12 mouse cellular contexts compared by ENCODE assay signal in the genomic region with DNA sequence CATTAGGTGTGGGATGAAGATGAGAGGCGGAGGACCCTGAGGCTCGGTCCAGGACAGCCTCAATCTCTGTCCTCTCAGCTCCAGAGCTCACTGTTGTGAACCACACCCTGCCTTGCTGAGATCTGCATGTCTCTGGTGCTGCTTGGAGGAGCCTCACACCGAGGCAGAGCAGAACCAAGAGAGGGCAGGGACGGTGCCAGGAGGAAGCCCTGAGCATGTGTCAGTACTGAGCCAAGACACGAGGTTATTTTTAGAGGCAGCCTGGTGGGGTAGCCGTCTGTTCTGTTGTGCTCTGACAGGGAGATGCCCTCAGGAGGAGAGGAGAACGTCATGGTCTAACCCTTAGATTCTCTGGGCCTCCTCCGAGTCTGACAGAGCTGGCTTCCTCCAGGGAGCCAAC. TPM values are rescaled to one million over a fixed set of nuclear protein-coding genes. Genes with fewer than 3 reads are reported as not detected.
DNase-seq lines count a peak whose midpoint lies in the region; ATAC-seq and TF ChIP-seq lines count a peak whose summit lies in the region.
"Had no signal": no experiment of that assay in that cellular context is flagged by ENCODE, and none has a peak within 500 bp of the region (broad histone marks: within the 10 kb centered on the region; RNA-seq: fewer than 3 reads in every experiment).

No protein-coding gene starts in this region.

- H3K4me1 ChIP-seq in embryonic facial prominence, embryonic 15.5 days = peaks cover 24% of the 10 kb centered on the region
- H3K4me1 ChIP-seq in embryonic facial prominence, embryonic 10.5 days = peaks cover 46% of the 10 kb centered on the region
- peaks cover 41% of the 10 kb centered on the region for H3K4me1 ChIP-seq in cerebellum, adult 2 months (ENCODE audit: control insufficient read depth, insufficient read depth, low read length)
- H3K4me1 ChIP-seq in forebrain, embryonic 13.5 days = peaks cover 46% of the 10 kb centered on the region

- peaks cover 9% of the 10 kb centered on the region for H3K27me3 ChIP-seq in embryonic facial prominence, embryonic 15.5 days
- peaks cover 80% of the 10 kb centered on the region for H3K27me3 ChIP-seq in embryonic facial prominence, embryonic 10.5 days (replicated peaks; ENCODE audit: low read depth, poor library complexity, severe bottlenecking)
- no peaks in the 10 kb centered on the region for H3K27me3 ChIP-seq in cerebellum, adult 2 months (ENCODE audit: control insufficient read depth, insufficient read depth, low read length)
- H3K27me3 ChIP-seq in forebrain, embryonic 13.5 days = peaks cover 20% of the 10 kb centered on the region
- H3K27me3 ChIP-seq: Patski had no signal

- H3K4me2 ChIP-seq in embryonic facial prominence, embryonic 15.5 days (replicated peaks) = no peak overlapping the region
- no peak overlapping the region for H3K4me2 ChIP-seq in forebrain, embryonic 13.5 days
- H3K4me2 ChIP-seq: embryonic facial prominence, embryonic 13.5 days; liver, embryonic 15.5 days had no signal

- no peak for TF ChIP-seq CTCF in cerebellum, adult 2 months (IDR thresholded peaks at IDR 0.05; ENCODE audit: borderline replicate concordance, insufficient read depth, low read depth, low read length)

- peak; percentile 28; the same call in 1 of the 2 replicates for TF ChIP-seq POLR2A in cerebellum, adult 2 months (IDR thresholded peaks at IDR 0.05; ENCODE audit: borderline replicate concordance, insufficient read depth, low read length)

- no peak for DNase-seq in embryonic facial prominence, embryonic 10.5 days (ENCODE audit: low spot score)
- DNase-seq in left cerebral cortex, postnatal 4 days = peak; percentile 50
- no peak for DNase-seq in left cerebral cortex, postnatal 10 days (ENCODE audit: extremely low spot score in 1 of 2, low spot score in 2 of 2)
- DNase-seq in cerebellum, adult 2 months = peak; percentile 90 to 97
- no peak for DNase-seq in kidney, adult 8-10 months

- H3K4me3 ChIP-seq in embryonic facial prominence, embryonic 15.5 days (replicated peaks) = no peak overlapping the region
- no peak overlapping the region for H3K4me3 ChIP-seq in embryonic facial prominence, embryonic 10.5 days
- H3K4me3 ChIP-seq in cerebellum, adult 2 months (replicated peaks; ENCODE audit: insufficient read depth, low read depth, low read length) = no peak overlapping the region
- no peak overlapping the region for H3K4me3 ChIP-seq in forebrain, embryonic 13.5 days
- H3K4me3 ChIP-seq: embryonic facial prominence, embryonic 13.5 days; left cerebral cortex, adult 2 months; liver, embryonic 15.5 days had no signal

- no peaks in the 10 kb centered on the region for H3K36me3 ChIP-seq in embryonic facial prominence, embryonic 15.5 days
- no peaks in the 10 kb centered on the region for H3K36me3 ChIP-seq in embryonic facial prominence, embryonic 10.5 days (replicated peaks)
- no peaks in the 10 kb centered on the region for H3K36me3 ChIP-seq in forebrain, embryonic 13.5 days (ENCODE audit: poor library complexity, severe bottlenecking)
- H3K36me3 ChIP-seq: embryonic facial prominence, embryonic 13.5 days; liver, embryonic 15.5 days had no signal

- H3K9ac ChIP-seq in embryonic facial prominence, embryonic 15.5 days = no peak overlapping the region
- H3K9ac ChIP-seq in forebrain, embryonic 13.5 days = no peak overlapping the region
- H3K9ac ChIP-seq: embryonic facial prominence, embryonic 13.5 days; liver, embryonic 15.5 days had no signal

- intact Hi-C loops in left cerebral cortex, postnatal 4 days (cut with DNase I) = no loop called here
- intact Hi-C loops in left cerebral cortex, postnatal 10 days (cut with DNase I) = no loop called here

- WGBS in embryonic facial prominence, embryonic 15.5 days = 36% methylated on average over 8 of the region's 8 CpGs
- WGBS in embryonic facial prominence, embryonic 10.5 days = 62% methylated on average over 8 of the region's 8 CpGs
- WGBS in cerebellum, adult 2 months = 9% methylated on average over 8 of the region's 8 CpGs
- 70% methylated on average over 8 of the region's 8 CpGs for WGBS in forebrain, embryonic 13.5 days

- no peaks in the 10 kb centered on the region for H3K9me3 ChIP-seq in embryonic facial prominence, embryonic 15.5 days (replicated peaks)
- H3K9me3 ChIP-seq in embryonic facial prominence, embryonic 10.5 days = no peaks in the 10 kb centered on the region
- H3K9me3 ChIP-seq in forebrain, embryonic 13.5 days (replicated peaks) = no peaks in the 10 kb centered on the region
- H3K9me3 ChIP-seq: embryonic facial prominence, embryonic 13.5 days; liver, embryonic 15.5 days had no signal

- 0 out of 2 replicates have a peak, but pooled peaks have one; percentile 21 for ATAC-seq in embryonic facial prominence, embryonic 15.5 days (ENCODE audit: insufficient number of reproducible peaks, low FRiP score, low TSS enrichment, low read depth)
- peak; percentile 48; the same call in 1 of the 2 replicates for ATAC-seq in megakaryocyte, adult 5-6 weeks (ENCODE audit: poor library complexity, severe bottlenecking)
- ATAC-seq in forebrain, embryonic 13.5 days = no peak

- H3K27ac ChIP-seq in embryonic facial prominence, embryonic 15.5 days (replicated peaks) = no peak overlapping the region
- no peak overlapping the region for H3K27ac ChIP-seq in embryonic facial prominence, embryonic 10.5 days (replicated peaks)
- no peak overlapping the region for H3K27ac ChIP-seq in cerebellum, adult 2 months (ENCODE audit: insufficient read depth, low read length)
- no peak overlapping the region for H3K27ac ChIP-seq in forebrain, embryonic 13.5 days
- H3K27ac ChIP-seq: embryonic facial prominence, embryonic 13.5 days; left cerebral cortex, adult 2 months; liver, embryonic 15.5 days had no signal

RNA-seq across cellular contexts. Expression of gene Tle3, which starts 50.3 kb away (rescaled TPM):
- 35.3 and 36.0 TPM in 2 replicates for polyA plus RNA-seq in embryonic facial prominence, embryonic 15.5 days (2015; fragmentation: Nextera tagmentation; extraction: Ambion mirVana)
- 50.3 and 51.9 TPM in 2 replicates for polyA plus RNA-seq in embryonic facial prominence, embryonic 10.5 days (2016; fragmentation: Nextera tagmentation; extraction: Ambion mirVana)
- total RNA-seq in left cerebral cortex, postnatal 4 days (2021) = 100 to 1,000 TPM; 102 to 112 TPM
- 10 to 100 TPM; 80.8 to 92.7 TPM for total RNA-seq in left cerebral cortex, postnatal 10 days (2021)
- 50.6 and 62.0 TPM in 2 replicates for polyA plus RNA-seq in cerebellum, adult 2 months (2012; rRNA removed)
- 113 and 146 TPM in 2 replicates for total RNA-seq in megakaryocyte, adult 5-6 weeks (2015)
- total RNA-seq in megakaryocyte, adult 5-6 weeks (2017) = 79.4 and 92.9 TPM in 2 replicates
- polyA plus RNA-seq in forebrain, embryonic 13.5 days (2015; fragmentation: Nextera tagmentation; extraction: Ambion mirVana) = 36.6 and 39.2 TPM in 2 replicates

Comparison
In these comparisons a context has a peak if more than half of its experiments do, and no peak if none do; other contexts are left out.
1. DNase-seq: peak in left cerebral cortex, postnatal 4 days (single experiment) and cerebellum, adult 2 months (2 of 2); none in embryonic facial prominence, embryonic 10.5 days (single experiment), left cerebral cortex, postnatal 10 days (0 of 2) and kidney, adult 8-10 months (0 of 2).